Mouse (Mus musculus) limb, embryonic 13.5 days (tissue): ENCODE measurements at regions not wholly inside any gene's neighbourhood (a gene's known extent, or its start where the extent isn't known, plus 50 kb on each side); places are given as distances from the start of the nearest gene placed in this dataset.
A peak's percentile ranks its signal among the peaks of the same experiment; 100 is the strongest.

Experiments
- ATAC-seq: fragments of 200-750 bp; cut with Nextera tagmentation; 2 replicates; pipeline ENCODE4 v1.8.0; 2017; ENCODE audit warnings: low read depth, moderate number of reproducible peaks, moderate TSS enrichment; ENCODE audit not compliant: low FRiP score
- H3K27ac ChIP-seq: fragments of 300-500 bp; sonication (generic); 2 replicates; pipeline ENCODE4 v1.5.1; 2015; ENCODE audit warnings: inconsistent platforms, mild to moderate bottlenecking, moderate library complexity
- H3K27me3 ChIP-seq: fragments of 300-500 bp; sonication (generic); 2 replicates; pipeline ENCODE4 v1.6.1; 2015; ENCODE audit warnings: mild to moderate bottlenecking, inconsistent platforms
- H3K36me3 ChIP-seq: fragments of 300-500 bp; sonication (generic); 2 replicates; pipeline ENCODE4 v1.6.1; 2015; ENCODE audit warnings: inconsistent platforms, mild to moderate bottlenecking, moderate library complexity
- H3K4me1 ChIP-seq: fragments of 300-500 bp; sonication (generic); 2 replicates; pipeline ENCODE4 v1.6.1; 2015; ENCODE audit warnings: inconsistent platforms
- H3K4me2 ChIP-seq: fragments of 300-500 bp; sonication (generic); replicated peaks from 2 replicates; pipeline ENCODE4 v1.6.1; 2015; ENCODE audit warnings: inconsistent platforms, mild to moderate bottlenecking, moderate library complexity
- H3K4me3 ChIP-seq: fragments of 300-500 bp; sonication (generic); 2 replicates; pipeline ENCODE4 v1.5.1; 2015; ENCODE audit warnings: moderate library complexity, mild to moderate bottlenecking, inconsistent platforms
- H3K9ac ChIP-seq: fragments of 300-500 bp; sonication (generic); 2 replicates; pipeline ENCODE4 v1.6.1; 2015; ENCODE audit warnings: mild to moderate bottlenecking, inconsistent platforms
- H3K9me3 ChIP-seq: fragments of 300-500 bp; sonication (generic); 2 replicates; pipeline ENCODE4 v1.6.1; 2016; ENCODE audit warnings: inconsistent platforms
- WGBS: fragments of 180-500 bp; shearing (Covaris S2); methylation state at CpG from one replicate; pipeline ENCODE4 v1.1.7; 2015; 5-methylcytosine and 5-hydroxymethylcytosine counted together

GRCm38 (mm10) chr16:23838696-23839095 is 52.1 kb downstream of the Sst start:
- 34% methylated on average over 7 of the region's 7 CpGs for WGBS
- no peak overlapping the region for H3K4me3 ChIP-seq
- H3K27me3 ChIP-seq, result no peaks in the 10 kb centered on the region
- H3K9ac ChIP-seq, result no peak overlapping the region; the same call in 1 of the 2 replicates
- no peak for ATAC-seq
- H3K4me2 ChIP-seq, result no peak overlapping the region
- H3K4me1 ChIP-seq, result peaks cover 7% of the 10 kb centered on the region; the same call in 1 of the 2 replicates
- no peaks in the 10 kb centered on the region for H3K9me3 ChIP-seq
- H3K36me3 ChIP-seq, result no peaks in the 10 kb centered on the region
- H3K27ac ChIP-seq, result no peak overlapping the region

- 75% methylated on average over 2 of the region's 2 CpGs for WGBS
- Histone ChIP-seq H3K27me3 (no peaks in the 10 kb centered on the region), H3K27ac (no peak overlapping the region), H3K9ac (no peak overlapping the region), H3K9me3 (no peaks in the 10 kb centered on the region), H3K36me3 (no peaks in the 10 kb centered on the region), H3K4me2 (no peak overlapping the region), H3K4me3 (no peak overlapping the region), H3K4me1 (peaks cover 7% of the 10 kb centered on the region; the same call in 1 of the 2 replicates)
- no peak for ATAC-seq
Observed at GRCm38 (mm10) chr16:23838114-23838513, 52.6 kb downstream of the Sst start.

GRCm38 (mm10) chr16:23834991-23835390 is 55.8 kb downstream of the Sst start:
- Histone ChIP-seq H3K4me2 (no peak overlapping the region), H3K27ac (no peak overlapping the region), H3K9me3 (no peaks in the 10 kb centered on the region)

GRCm38 (mm10) chr16:23833603-23834002 is 57.2 kb downstream of the Sst start:
- 72% methylated on average over 2 of the region's 2 CpGs for WGBS
- Histone ChIP-seq H3K9me3 (0 out of 2 replicates have a peak, but pooled peaks cover 5% of the 10 kb centered on the region), H3K4me1 (peaks cover 3% of the 10 kb centered on the region; the same call in 1 of the 2 replicates), H3K36me3 (no peaks in the 10 kb centered on the region), H3K27ac (no peak overlapping the region), H3K4me3 (no peak overlapping the region), H3K9ac (no peak overlapping the region), H3K27me3 (no peaks in the 10 kb centered on the region), H3K4me2 (no peak overlapping the region)
- ATAC-seq, result no peak

More at GRCm38 (mm10) chr16:23834991-23835390, 55.8 kb downstream of the Sst start:
- no peak overlapping the region for H3K4me3 ChIP-seq
- H3K36me3 ChIP-seq, result no peaks in the 10 kb centered on the region
- H3K9ac ChIP-seq, result no peak overlapping the region
- WGBS, result 78% methylated on average over 4 of the region's 4 CpGs
- peaks cover 7% of the 10 kb centered on the region; the same call in 1 of the 2 replicates for H3K4me1 ChIP-seq
- no peak for ATAC-seq
- H3K27me3 ChIP-seq, result no peaks in the 10 kb centered on the region

- ATAC-seq, result no peak
- WGBS, result 56% methylated on average over 2 of the region's 2 CpGs
Observed at GRCm38 (mm10) chr16:23833042-23833423, 57.7 kb downstream of the Sst start.

DNA sequence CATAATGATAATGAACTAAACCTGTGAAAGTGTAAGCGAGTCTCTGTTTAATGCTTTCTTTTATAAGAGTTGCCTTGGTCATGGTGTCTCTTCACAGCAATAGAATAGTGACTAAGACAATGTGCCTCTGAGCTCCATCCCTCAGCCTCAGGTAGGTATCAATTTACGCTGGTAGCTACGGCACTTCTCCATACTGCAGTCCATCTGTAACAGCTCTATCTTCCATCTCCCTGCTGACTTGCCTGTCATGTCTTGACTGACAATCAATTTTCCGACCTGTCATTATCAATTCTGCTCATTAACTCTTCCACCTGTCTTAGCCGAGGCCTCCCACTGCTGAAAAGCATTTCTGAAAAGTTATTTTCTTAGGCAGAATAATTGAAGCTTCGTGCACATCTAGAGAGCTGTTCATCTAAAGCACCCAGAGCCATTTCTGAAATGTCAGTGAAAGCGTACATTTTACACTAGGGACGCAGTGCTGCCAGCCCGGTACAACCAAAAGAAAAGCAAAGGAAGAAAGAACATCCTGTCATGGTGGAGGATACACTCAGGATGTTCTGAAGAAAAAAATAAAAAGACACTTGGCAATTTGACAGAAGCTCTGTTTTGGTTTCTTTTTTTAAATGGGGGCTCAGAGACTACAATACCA is 58.2 kb downstream of the Sst start:
- Histone ChIP-seq H3K27ac (no peak overlapping the region), H3K9me3 (0 out of 2 replicates have a peak, but pooled peaks cover 5% of the 10 kb centered on the region), H3K27me3 (no peaks in the 10 kb centered on the region), H3K4me2 (no peak overlapping the region), H3K4me3 (no peak overlapping the region), H3K4me1 (no peaks in the 10 kb centered on the region), H3K36me3 (no peaks in the 10 kb centered on the region), H3K9ac (no peak overlapping the region)
- 77% methylated on average over 9 of the region's 9 CpGs for WGBS
- no peak for ATAC-seq

More at GRCm38 (mm10) chr16:23833042-23833423, 57.7 kb downstream of the Sst start:
- no peak overlapping the region for H3K4me3 ChIP-seq
- 0 out of 2 replicates have a peak, but pooled peaks cover 5% of the 10 kb centered on the region for H3K9me3 ChIP-seq
- H3K36me3 ChIP-seq, result no peaks in the 10 kb centered on the region
- H3K9ac ChIP-seq, result no peak overlapping the region
- H3K27ac ChIP-seq, result no peak overlapping the region
- no peaks in the 10 kb centered on the region for H3K4me1 ChIP-seq
- no peaks in the 10 kb centered on the region for H3K27me3 ChIP-seq
- no peak overlapping the region for H3K4me2 ChIP-seq

GRCm38 (mm10) chr16:23825662-23826061 is 65.1 kb downstream of the Sst start:
- Histone ChIP-seq H3K36me3 (no peaks in the 10 kb centered on the region), H3K27ac (no peak overlapping the region), H3K4me1 (no peaks in the 10 kb centered on the region), H3K27me3 (no peaks in the 10 kb centered on the region), H3K4me3 (no peak overlapping the region), H3K4me2 (no peak overlapping the region), H3K9ac (no peak overlapping the region), H3K9me3 (0 out of 2 replicates have a peak, but pooled peaks cover 5% of the 10 kb centered on the region)
- no peak for ATAC-seq
- WGBS, result 88% methylated on average over 5 of the region's 5 CpGs

GRCm38 (mm10) chr16:23785216-23785615 is 105.5 kb downstream of the Sst start:
- Histone ChIP-seq H3K4me3 (no peak overlapping the region), H3K4me2 (no peak overlapping the region), H3K9ac (no peak overlapping the region), H3K4me1 (peaks cover 13% of the 10 kb centered on the region), H3K27ac (no peak overlapping the region), H3K27me3 (no peaks in the 10 kb centered on the region), H3K36me3 (no peaks in the 10 kb centered on the region), H3K9me3 (no peaks in the 10 kb centered on the region)
- ATAC-seq, result no peak
- WGBS, result 92% methylated on average over 2 of the region's 2 CpGs

DNA sequence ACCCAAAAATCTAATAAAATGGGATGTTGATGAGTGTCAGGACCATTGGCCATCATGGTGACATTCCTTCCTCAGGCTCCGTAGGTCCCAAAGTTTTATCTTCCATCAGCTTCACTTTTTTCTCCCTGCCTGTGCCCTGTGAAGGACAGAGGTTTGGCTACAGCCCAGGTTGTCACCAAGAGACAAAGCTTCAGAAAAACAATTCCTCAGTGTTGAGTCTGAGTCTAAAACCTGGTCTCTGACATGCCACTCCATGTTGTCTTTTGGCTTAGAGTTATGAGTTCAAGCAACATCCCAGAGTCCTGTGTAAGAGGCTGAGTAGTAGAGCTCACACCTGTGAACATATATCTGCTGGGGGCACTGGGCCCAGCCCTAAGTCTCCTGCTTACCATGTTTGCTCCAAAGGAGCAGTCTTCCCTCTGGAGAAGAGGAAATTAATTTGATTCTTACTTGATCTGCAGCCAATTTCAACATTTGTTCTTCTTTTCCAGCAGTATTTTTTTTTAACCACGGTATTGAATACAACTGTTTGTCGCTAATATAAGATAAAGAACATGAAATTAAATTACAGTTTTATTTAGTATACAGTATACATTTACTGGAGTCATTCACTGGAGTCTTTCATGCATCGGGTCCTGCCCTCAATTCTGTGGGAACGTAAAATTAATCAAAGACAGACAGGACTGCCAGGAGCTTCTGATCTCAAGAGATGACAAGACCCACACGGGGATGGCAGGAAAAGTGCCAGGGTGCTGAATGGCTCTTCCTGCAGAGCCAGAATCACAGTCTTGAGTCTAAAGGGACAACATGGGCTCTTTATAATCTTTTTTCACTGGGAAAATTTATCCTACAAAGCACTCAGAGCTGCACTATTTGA is 106.5 kb downstream of the Sst start:
- no peak for ATAC-seq
- Histone ChIP-seq H3K4me3 (no peak overlapping the region), H3K4me2 (no peak overlapping the region), H3K36me3 (no peaks in the 10 kb centered on the region), H3K27ac (no peak overlapping the region), H3K4me1 (peaks cover 17% of the 10 kb centered on the region), H3K9me3 (no peaks in the 10 kb centered on the region), H3K9ac (no peak overlapping the region), H3K27me3 (no peaks in the 10 kb centered on the region)
- WGBS, result 47% methylated on average over 6 of the region's 6 CpGs

DNA sequence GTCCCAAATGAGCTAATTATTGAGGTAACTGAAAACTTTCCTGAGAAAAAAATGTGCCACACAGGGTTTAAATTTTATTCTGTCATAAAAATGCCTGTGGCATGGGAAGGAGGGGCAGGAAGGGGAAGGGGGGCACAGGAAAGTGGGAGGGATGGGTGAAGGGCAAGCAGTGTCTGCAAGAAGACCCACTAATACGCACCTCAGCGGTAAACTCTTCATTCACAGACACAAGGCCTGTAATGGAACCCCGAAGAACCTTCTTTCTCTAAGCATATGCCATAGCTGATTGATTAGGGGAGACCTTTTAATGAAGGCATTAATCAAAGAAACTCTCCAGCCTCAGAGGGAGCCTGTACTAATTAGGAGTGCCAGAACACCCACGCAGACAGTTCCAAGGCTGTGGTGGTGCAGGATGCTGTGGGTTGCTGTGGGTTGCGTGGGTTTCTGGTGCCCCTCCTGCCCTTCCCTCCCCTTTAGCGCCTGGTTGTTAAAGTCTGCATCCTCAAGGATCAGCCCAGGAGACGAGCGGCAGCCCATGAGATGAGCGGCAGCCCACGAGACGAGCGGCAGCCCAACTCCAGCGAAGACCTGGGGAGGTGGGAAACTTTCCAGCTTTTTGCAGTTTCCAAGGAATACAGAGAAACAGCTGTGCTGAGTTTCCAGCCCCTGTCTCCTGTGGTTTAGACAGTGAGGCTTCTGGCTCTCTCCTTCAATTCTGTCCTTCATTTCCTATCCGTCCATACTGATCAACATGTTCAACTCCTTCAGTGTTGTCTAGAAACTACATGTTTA is 110.1 kb downstream of the Sst start:
- no peak overlapping the region for H3K4me3 ChIP-seq
- H3K9me3 ChIP-seq, result no peaks in the 10 kb centered on the region
- peaks cover 17% of the 10 kb centered on the region for H3K4me1 ChIP-seq
- no peaks in the 10 kb centered on the region for H3K36me3 ChIP-seq
- 30% methylated on average over 14 of the region's 14 CpGs for whole genome bisulfite sequencing
- H3K27me3 ChIP-seq, result 0 out of 2 replicates have a peak, but pooled peaks cover 4% of the 10 kb centered on the region
- no peak overlapping the region for H3K9ac ChIP-seq
- peak; percentile 36; the same call in 1 of the 2 replicates for ATAC-seq
- 0 out of 2 replicates have a peak overlapping the region, but pooled peaks have one; percentile 28 for H3K27ac ChIP-seq
- peak overlapping the region; percentile 54 for H3K4me2 ChIP-seq

- H3K4me1 ChIP-seq, result peaks cover 17% of the 10 kb centered on the region
- H3K9ac ChIP-seq, result no peak overlapping the region
- H3K4me3 ChIP-seq, result no peak overlapping the region
- no peak overlapping the region for H3K4me2 ChIP-seq
- ATAC-seq, result no peak
- H3K27me3 ChIP-seq, result 0 out of 2 replicates have a peak, but pooled peaks cover 4% of the 10 kb centered on the region
- 63% methylated on average over 4 of the region's 4 CpGs for WGBS
- H3K9me3 ChIP-seq, result no peaks in the 10 kb centered on the region
- no peak overlapping the region for H3K27ac ChIP-seq
- no peaks in the 10 kb centered on the region for H3K36me3 ChIP-seq
Observed at GRCm38 (mm10) chr16:23777894-23778293, 112.9 kb downstream of the Sst start.
